Mouse (Mus musculus) midbrain, embryonic 14.5 days (tissue): ENCODE measurements around the gene Csnk1g2. TPM values are rescaled to one million over a fixed set of nuclear protein-coding genes. Genes with fewer than 3 reads are reported as not detected.

Experiments used
- ATAC-seq: fragments of 200-750 bp; cut with Nextera tagmentation; 2 replicates; pipeline ENCODE4 v1.8.0; 2017; ENCODE audit warnings: moderate number of reproducible peaks, moderate library complexity; ENCODE audit not compliant: low FRiP score, low TSS enrichment
- DNase-seq: peaks from one replicate; pipeline ENCODE4 v3.0.0-alpha.2; 2015
- H3K27ac ChIP-seq: fragments of 300-500 bp; sonication (generic); replicated peaks from 2 replicates; pipeline ENCODE4 v1.5.1; 2014; ENCODE audit warnings: mild to moderate bottlenecking, low read depth, low read length, moderate library complexity
- H3K27me3 ChIP-seq: fragments of 300-500 bp; sonication (generic); 2 replicates; pipeline ENCODE4 v1.6.1; 2014; ENCODE audit warnings: low read length, control low read depth, mixed read lengths; ENCODE audit not compliant: control insufficient read depth, insufficient read depth
- H3K36me3 ChIP-seq: fragments of 300-500 bp; sonication (generic); 2 replicates; pipeline ENCODE4 v1.6.1; 2014; ENCODE audit warnings: low read length, control low read depth; ENCODE audit not compliant: control insufficient read depth, insufficient read depth
- H3K4me1 ChIP-seq: fragments of 300-500 bp; sonication (generic); 2 replicates; pipeline ENCODE4 v1.6.1; 2014; ENCODE audit warnings: mild to moderate bottlenecking, antibody characterized with exemption, low read length, control low read depth; ENCODE audit not compliant: control insufficient read depth, insufficient read depth
- H3K4me2 ChIP-seq: fragments of 300-500 bp; sonication (generic); 2 replicates; pipeline ENCODE4 v1.6.1; 2014; ENCODE audit warnings: mild to moderate bottlenecking, low read length, moderate library complexity
- H3K4me3 ChIP-seq: fragments of 300-500 bp; sonication (generic); replicated peaks from 2 replicates; pipeline ENCODE4 v1.5.1; 2014; ENCODE audit warnings: low read depth, low read length
- H3K9ac ChIP-seq: fragments of 300-500 bp; sonication (generic); replicated peaks from 2 replicates; pipeline ENCODE4 v1.6.1; 2014; ENCODE audit warnings: mild to moderate bottlenecking, low read length, moderate library complexity
- H3K9me3 ChIP-seq: fragments of 300-500 bp; sonication (generic); 2 replicates; pipeline ENCODE4 v1.6.1; 2016; ENCODE audit warnings: low read length, control low read depth, mixed read lengths; ENCODE audit not compliant: control insufficient read depth
- WGBS: fragments of 180-500 bp; shearing (Covaris S2); extraction: QIAGEN DNeasy Blood & Tissue Kit; methylation state at CpG from one replicate; pipeline ENCODE4 v1.1.7; 2014; 5-methylcytosine and 5-hydroxymethylcytosine counted together
- polyA plus RNA-seq: library from polyadenylated mRNA; unstranded; fragments of >200 nt; fragmentation: Nextera tagmentation; extraction: Ambion mirVana; gene quantifications from 2 replicates; pipeline ENCODE4 v1.2.1, GENCODE M21; 2014

Csnk1g2 gene
- polyA plus RNA-seq, 1 experiment from 2014 or later: 74.1 TPM

DNA sequence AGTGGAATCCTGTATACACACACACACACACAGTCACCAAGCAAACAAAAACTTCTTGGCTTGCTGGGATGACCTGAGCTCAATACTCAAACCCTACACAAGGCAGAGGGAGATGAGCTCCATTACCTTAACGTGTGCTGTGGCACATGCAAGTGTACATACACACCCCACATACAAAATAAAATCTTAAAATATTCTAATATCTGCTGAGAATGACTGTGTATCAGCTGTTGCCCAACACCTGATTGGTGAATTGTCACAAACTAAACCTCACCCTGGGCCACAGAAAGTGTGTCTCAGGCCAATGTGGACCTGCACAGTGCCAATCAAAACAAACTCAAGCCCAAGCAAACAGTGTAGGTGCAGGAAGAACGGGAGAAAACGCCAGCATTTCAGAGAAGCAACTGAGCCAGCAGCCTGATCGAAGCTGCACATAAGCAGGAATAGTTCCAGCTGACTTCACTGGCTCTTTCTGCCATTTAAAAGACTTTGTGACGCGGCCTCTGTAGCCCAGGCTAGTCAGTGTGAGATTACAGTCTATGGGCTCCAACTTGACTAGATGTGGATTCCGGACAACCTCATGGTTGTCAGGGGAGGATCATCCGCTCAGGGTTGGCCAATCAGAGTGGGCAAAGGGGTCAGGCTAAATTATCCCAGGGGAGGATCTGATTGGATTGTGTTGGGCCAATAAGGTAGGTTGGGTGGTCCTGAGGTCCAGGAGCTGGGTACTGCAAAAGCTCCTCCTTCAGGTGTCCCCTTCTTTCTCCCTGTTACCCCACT, 3.0 kb upstream of the Csnk1g2 start:
- no peak overlapping the region for H3K4me2 ChIP-seq
- no peak for ATAC-seq
- peaks cover 21% of the 10 kb centered on the region for H3K4me1 ChIP-seq
- H3K27ac ChIP-seq: no peak overlapping the region
- WGBS: 36% methylated on average over 8 of the region's 8 CpGs
- DNase-seq: no peak
- H3K4me3 ChIP-seq: no peak overlapping the region
- peaks cover 15% of the 10 kb centered on the region for H3K36me3 ChIP-seq
- H3K9me3 ChIP-seq: no peaks in the 10 kb centered on the region
- no peaks in the 10 kb centered on the region for H3K27me3 ChIP-seq
- H3K9ac ChIP-seq: no peak overlapping the region

DNA sequence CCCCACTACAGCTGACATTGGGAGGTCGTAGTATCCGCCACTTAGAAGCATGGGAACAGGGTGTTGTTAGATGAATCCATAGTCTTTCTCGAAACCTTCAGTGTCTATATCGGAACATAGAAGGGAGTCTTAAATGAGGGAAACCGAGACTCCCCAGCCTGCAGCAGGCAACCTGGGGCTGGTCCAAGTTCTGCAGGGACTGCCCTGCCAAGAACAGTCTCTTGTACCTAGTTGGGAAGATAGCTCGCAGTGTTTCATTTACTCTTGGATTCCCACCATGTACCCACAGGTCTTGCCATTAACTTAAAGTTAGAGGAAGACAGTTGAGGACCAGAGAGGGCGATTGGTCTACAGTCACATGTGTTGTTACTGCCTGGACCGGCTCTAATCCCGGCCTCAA, 2.3 kb upstream of the Csnk1g2 start:
- peaks cover 22% of the 10 kb centered on the region for H3K4me1 ChIP-seq
- no peak overlapping the region for H3K4me2 ChIP-seq
- H3K9ac ChIP-seq: no peak overlapping the region
- H3K27me3 ChIP-seq: no peaks in the 10 kb centered on the region
- no peak for ATAC-seq
- H3K36me3 ChIP-seq: peaks cover 8% of the 10 kb centered on the region
- no peak for DNase-seq
- no peak overlapping the region for H3K4me3 ChIP-seq
- no peak overlapping the region for H3K27ac ChIP-seq
- H3K9me3 ChIP-seq: no peaks in the 10 kb centered on the region
- WGBS: 85% methylated on average over 9 of the region's 9 CpGs

DNA sequence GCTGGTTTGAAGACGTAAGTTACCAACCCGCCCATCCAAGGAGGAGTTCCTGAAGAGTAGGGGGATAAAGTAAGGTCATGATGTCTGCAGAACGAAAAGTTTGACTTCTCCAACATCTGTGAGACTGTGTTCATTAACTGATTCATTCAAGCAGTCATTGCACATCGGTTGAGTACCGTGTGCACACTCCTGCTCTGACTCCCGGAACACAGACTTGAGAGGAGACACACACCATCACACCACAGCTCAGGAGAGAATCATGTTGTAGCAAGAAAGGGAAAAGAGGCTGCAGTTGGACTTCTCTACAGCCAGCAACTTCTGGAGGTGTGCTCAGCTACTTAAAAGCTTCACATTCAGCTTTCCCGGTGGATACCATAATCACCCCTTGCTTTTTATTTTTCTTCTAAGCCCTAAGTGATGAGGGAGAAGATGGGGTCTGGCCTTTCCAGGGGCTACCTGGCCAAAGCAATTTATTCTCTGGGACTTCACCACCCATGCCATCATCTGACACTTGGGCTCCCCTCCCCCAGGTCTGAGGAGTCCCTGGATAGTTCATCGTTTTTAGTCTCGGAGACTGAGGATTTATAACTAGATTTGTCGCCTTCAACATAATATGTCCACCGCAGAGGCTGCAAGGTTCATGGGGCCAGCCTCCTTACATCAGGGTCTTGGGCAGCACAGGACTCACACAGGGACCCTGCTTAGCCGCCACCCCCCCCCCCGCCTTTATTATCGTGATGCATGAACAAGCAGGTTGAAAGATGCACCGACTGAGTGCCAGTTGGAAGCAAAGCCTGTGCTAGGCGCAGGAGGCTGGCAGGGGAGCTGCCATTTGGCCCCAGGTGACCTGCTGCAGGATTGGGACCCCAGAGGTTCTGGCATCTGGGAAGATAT, 1.6 kb upstream of the Csnk1g2 start:
- Histone ChIP-seq H3K36me3 (peaks cover 1% of the 10 kb centered on the region), H3K27me3 (no peaks in the 10 kb centered on the region), H3K9ac (peak overlapping the region; percentile 52), H3K27ac (peak overlapping the region; percentile 97), H3K4me1 (peaks cover 22% of the 10 kb centered on the region), H3K4me2 (peak overlapping the region; percentile 66), H3K9me3 (no peaks in the 10 kb centered on the region), H3K4me3 (peak overlapping the region; percentile 78)
- 52% methylated on average over 16 of the region's 16 CpGs for WGBS
- DNase-seq (no peak), ATAC-seq (no peak)

DNA sequence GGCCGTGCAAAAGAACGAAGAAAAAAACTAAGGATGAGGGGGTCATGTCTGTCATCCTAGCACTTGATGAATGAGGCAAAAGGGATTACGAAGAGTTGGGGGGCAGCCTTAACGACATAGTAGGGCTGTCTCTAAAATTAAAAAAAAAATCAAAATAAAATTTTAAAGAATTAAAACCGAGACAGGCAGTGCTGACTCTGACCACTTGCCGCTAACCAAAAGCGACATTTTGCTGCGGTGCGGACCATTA, 1.0 kb upstream of the Csnk1g2 start:
- Histone ChIP-seq H3K27ac (peak overlapping the region; percentile 97), H3K27me3 (no peaks in the 10 kb centered on the region), H3K36me3 (no peaks in the 10 kb centered on the region), H3K4me2 (peak overlapping the region; percentile 66), H3K4me3 (peak overlapping the region; percentile 78), H3K9ac (peak overlapping the region; percentile 52), H3K4me1 (peaks cover 22% of the 10 kb centered on the region), H3K9me3 (no peaks in the 10 kb centered on the region)
- DNase-seq (no peak), ATAC-seq (no peak)
- WGBS: 3% methylated on average over 9 of the region's 9 CpGs

DNA sequence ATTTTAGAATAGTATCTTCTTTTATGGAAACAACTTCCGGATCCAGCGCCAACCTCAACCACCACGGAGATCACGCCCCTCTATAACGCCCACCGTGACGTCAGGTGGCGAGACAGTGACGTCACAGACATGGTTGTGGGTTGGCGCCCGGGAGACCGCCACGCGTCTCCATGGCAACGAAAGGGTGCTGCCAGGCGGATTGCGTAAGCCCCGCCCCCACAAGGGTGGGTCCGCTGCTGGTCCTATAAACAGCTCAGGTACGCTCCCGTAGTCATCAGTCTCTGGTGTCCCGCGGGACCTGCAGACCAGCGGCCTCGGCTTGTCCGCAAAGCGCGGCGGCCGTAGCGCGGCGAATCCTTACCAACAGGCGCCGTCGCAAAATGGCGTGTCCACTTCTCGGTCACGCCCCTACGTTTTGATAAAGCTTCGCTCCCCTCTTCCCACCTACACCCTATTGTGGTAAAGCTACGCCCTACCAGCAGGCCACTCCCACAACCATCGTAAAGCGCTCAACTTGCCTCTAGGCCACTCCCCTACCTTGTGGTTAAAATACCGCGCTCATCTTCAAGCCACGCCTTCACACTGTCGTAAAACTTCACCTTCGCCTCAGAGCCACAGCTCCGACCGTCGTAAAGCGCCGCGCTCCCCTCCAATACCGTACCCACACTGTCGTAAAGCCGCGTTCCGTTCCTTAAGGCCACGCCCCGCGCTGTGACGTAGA, 538 bp upstream of the Csnk1g2 start:
- peak overlapping the region; percentile 78 for H3K4me3 ChIP-seq
- DNase-seq (peak; percentile 100), ATAC-seq (peak; percentile 96)
- peak overlapping the region; percentile 97 for H3K27ac ChIP-seq
- H3K4me2 ChIP-seq: peak overlapping the region; percentile 98
- peak overlapping the region; percentile 86; the same call in 1 of the 2 replicates for H3K9ac ChIP-seq
- WGBS: under 1% methylated on average over 64 of the region's 64 CpGs
- H3K36me3 ChIP-seq: no peaks in the 10 kb centered on the region
- H3K4me1 ChIP-seq: peaks cover 22% of the 10 kb centered on the region
- H3K9me3 ChIP-seq: no peaks in the 10 kb centered on the region
- no peaks in the 10 kb centered on the region for H3K27me3 ChIP-seq

DNA sequence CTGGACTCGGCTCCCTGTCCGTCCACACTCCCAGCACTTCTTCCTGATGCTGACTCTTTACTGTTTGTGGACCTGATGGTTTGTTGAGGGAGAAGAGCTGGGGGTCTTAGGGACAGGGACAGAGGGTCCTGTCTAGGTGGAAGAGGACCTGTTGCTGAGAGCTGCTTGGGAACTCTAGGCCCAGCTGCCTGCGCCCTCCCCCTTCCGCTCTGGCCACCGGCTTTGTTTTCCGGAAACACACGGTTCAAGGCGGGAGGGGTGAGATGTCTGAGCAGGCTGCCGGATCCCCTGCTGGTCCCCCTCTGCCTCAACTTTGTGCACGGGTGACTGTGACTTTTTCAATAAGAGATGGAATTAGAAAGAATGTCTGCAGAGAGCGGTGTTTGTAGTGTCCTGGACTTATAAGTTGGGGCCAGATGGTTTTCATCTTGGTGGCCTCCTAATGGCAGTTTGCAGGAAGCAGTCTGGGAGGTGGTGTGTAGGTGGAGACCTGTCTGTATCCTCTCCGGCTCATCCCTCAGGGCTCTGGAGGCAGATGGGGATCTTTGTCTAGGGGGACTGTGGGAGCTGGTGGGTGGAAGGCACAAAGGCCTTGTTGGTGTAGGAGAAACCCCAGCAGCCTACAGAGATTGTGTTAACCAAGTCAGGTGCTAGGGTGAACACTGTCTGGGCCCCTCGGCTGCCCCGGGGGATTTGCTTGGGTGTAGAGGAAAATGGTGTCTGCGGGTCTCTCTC, 986 bp downstream of the Csnk1g2 start:
- DNase-seq: peak; percentile 28
- Histone ChIP-seq H3K36me3 (no peaks in the 10 kb centered on the region), H3K4me1 (peaks cover 22% of the 10 kb centered on the region), H3K4me3 (peak overlapping the region; percentile 78), H3K4me2 (peak overlapping the region; percentile 98), H3K9me3 (no peaks in the 10 kb centered on the region), H3K27ac (peak overlapping the region; percentile 97), H3K27me3 (no peaks in the 10 kb centered on the region), H3K9ac (peak overlapping the region; percentile 86)
- WGBS: 17% methylated on average over 15 of the region's 15 CpGs
- no peak for ATAC-seq

DNA sequence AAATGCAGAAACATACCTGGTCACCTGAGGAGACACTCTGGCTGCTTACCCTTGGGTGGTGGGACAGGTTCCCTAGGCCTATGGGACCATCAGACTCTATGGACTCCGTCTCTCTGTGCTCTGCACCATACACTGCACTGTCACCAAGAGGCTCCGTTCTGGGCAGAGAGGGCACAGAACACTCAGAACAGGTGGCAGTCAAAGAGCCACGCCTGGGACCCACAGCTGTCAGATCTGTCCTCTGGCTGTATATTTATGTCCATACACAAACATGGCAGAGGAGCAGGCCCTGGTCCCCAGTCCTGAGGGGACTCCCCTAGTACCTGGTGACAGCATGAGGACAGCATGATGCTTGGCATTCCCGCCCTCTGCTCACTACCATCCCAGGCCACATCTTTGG, 3.1 kb downstream of the Csnk1g2 start:
- WGBS: 97% methylated on average over 4 of the region's 4 CpGs
- no peak overlapping the region for H3K9ac ChIP-seq

DNA sequence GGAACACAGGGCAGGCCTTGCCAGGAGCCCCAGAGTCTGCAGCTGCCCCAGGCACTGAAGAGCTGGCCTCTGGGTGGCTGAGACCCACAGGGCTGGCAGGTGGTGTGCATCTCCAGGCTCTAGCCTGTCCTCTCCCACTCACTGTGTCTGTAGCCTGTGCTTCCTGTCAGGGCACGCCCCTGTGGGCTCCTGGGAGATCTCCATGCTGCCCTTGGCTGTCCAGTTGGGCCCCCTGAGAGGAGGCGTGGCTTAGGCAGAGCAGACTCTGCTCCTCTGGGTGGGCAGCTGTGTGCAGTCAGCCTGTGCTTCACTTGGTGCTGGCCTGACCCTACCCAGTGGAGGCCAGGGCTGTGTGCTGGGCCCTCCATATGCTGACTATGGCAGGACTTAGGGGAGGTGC, 5.0 kb downstream of the Csnk1g2 start:
- Histone ChIP-seq H3K4me1 (peaks cover 18% of the 10 kb centered on the region), H3K36me3 (0 out of 2 replicates have a peak, but pooled peaks cover 3% of the 10 kb centered on the region), H3K4me2 (no peak overlapping the region), H3K4me3 (no peak overlapping the region), H3K27ac (no peak overlapping the region), H3K9ac (no peak overlapping the region), H3K9me3 (no peaks in the 10 kb centered on the region), H3K27me3 (no peaks in the 10 kb centered on the region)
- DNase-seq (no peak), ATAC-seq (no peak)
- WGBS: 72% methylated on average over 2 of the region's 2 CpGs

More for the DNA sequence above, 3.1 kb downstream of the Csnk1g2 start:
- DNase-seq (no peak), ATAC-seq (no peak)
- H3K9me3 ChIP-seq: no peaks in the 10 kb centered on the region
- no peak overlapping the region for H3K27ac ChIP-seq
- H3K27me3 ChIP-seq: no peaks in the 10 kb centered on the region
- no peaks in the 10 kb centered on the region for H3K36me3 ChIP-seq
- peaks cover 22% of the 10 kb centered on the region for H3K4me1 ChIP-seq
- no peak overlapping the region for H3K4me2 ChIP-seq
- H3K4me3 ChIP-seq: no peak overlapping the region
